Mouse (Mus musculus) spleen, adult 18-20 months (tissue): ENCODE measurements around the gene Rab11fip5.

Source experiments
- DNase-seq, 2 experiments: peaks; one replicate each; pipeline ENCODE4 v3.0.0; 2022; ENCODE audit warnings: mixed read lengths in 2 of 2

Rab11fip5 gene

DNA sequence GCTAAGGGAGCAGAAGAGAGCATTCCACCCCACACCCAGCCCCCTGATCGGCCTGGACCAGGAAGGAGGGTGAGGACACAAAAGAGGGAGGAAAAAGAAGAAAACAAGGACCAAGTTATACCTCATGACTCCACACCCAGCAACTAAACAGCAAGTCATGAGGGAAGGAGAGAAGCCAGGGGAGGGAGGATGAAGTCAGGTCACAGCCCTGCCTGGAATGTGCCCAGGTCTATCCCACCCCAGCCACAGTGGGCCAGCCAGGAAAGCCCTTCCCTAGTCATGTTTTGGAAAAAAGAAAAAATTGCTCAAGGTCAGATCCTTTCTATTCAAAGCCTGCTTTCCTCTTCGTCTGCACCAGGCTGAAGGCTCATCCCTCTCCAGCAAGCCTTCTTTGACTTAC lies 1.9 kb downstream of the Rab11fip5 start:
- no peak for DNase-seq

DNA sequence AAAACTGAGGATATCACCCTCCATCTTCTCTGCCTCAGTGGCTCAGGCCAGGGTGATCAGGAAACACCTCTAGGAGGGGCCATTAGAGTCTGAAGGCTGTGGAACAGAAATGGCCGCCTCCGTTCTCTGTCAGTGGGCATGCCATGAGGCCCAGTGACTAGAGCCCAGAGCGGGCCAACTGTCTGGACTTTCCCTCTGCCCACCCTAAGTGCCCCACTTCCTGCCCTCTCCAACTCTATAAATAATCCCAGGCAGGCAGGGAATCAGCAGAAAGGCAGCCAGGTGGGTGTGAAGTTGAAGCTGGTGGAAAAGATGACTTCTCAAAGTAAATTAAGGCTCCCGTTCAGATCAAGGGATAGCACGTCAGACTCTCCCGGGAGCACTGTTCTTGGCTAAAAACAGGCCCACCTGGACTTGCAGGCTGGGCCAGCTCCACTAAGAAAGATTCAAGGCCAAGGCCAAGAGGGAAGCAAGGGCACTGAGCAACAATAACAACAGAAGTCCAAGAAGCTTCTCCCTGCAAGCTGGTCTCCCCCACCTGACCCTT lies 2.5 kb downstream of the Rab11fip5 start:
- DNase-seq = no peak

DNA sequence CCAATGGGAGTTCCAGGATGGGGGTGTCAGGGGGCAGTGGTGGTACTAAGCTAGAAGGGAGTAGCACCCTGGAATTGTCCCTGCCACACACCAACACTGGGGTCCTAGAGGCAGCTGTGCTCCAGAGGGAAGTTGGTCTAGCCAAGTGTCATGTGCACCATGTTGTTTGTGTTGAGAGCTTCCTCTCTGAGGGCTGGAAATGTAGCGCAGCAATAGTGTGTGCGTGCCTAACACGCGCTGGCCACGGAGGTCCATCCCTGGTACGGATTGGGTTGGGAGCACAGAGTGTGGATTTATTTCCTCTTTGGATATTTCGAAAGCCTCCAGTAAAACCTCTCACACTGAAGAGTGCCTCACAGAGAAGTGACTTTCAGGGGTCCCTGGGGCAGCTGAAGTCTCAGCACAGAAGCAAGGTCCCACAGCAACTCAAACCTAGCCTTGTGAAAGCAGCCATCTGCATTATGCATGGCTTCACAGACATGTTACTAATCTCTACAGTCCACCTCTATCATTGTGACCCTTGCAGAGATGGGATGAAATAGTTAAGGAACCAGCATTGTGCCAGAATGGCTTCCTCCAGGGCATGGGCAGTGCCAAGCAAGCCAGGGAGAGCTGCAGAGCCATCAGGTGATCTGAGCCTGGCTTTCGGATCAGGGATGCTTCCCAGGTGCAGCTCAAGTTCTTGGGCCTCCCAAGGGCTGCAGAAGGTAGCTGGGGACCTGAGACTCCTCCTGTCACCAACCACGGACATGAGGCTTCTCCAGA lies 3.6 kb downstream of the Rab11fip5 start:
- no peak for DNase-seq

DNA sequence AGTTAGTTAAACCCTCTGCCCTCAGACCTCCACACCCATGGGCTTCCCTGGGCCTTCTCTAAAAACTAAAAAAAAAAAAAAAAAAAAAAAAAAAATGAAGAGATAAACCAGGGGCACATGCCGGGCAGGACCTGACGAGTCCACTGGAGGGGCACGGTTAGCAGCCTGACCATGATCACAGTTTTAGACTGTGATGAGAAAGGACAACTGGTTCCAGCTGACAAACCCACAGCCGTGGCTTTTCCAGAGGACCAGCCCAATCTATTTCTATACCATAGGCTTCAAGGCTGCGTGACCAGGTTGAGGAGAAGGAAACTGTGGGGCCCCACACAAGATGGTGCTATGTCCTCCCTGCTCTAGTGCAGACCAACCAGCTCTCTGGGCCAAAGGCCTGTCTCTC lies 4.4 kb downstream of the Rab11fip5 start:
- no peak for DNase-seq

DNA sequence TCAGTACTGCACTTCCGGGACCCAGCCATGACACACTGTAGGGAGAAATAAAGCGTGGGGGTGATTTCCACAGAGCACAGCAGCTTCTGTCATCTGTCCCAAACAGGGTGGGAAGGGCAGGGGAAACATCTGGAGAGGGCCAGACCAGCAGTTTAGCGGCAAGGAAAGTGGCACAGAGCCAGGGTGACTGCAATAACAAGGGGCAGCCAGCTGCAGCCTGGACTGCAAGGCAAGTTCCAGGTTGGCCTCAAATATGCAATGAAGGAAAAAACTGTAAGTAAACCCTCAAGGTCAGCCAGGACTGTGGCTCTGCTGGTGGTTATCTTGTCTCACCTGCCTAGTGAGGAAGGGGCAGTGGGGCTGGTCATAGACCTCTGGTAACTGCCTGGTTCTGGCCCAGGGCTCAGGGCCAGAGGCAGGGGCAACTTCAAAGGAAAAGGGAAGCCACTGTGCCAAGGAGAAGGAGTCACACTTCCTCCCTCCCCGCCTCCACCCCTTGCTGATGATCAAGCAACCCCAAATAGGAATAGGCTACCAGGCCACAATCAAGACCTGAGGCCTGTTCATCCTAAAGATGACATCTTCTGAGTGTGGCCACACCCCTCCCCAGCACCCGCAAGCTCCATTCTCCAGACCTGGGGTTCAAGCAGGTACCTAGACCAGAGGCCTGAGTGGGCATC lies 5.1 kb downstream of the Rab11fip5 start:
- DNase-seq = no peak

DNA sequence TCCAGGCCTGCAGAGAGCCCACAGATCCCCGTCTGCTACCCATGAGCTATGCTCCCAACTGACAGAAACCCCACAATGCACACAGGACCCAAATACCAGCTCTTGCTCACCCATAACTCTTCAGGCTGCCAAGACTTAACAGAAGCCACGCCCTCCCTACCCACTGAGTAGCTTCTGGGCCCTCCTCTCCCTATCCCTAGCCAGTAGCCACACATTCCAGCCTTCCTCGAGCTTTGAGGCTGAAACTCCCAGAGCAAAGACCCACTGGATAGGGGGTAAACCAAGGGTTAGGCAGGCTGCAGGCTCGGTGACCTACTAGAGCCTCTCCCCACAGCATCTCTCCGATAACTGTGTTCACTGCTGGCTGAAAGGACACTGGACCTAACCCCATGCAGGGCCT lies 5.7 kb downstream of the Rab11fip5 start:
- DNase-seq = no peak

DNA sequence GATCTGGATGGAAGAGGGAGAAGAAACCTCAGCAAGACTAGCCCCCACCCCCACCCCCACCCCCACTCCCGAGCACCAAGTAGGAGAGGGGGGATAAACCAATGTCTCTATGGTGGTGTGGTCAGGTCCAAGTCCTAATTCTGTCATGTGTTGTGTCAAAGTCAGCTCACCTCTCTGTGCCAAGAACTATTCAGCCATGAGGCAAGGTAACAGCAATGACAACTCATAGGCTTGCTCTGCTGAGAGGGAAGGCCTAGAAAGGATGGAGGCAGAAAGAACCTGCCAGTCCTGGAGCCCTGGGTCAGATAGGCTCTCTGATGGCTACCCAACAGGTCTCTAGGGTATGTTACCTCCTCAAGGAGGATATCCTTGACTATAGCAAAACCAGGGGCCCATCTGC lies 6.3 kb downstream of the Rab11fip5 start:
- no peak for DNase-seq

DNA sequence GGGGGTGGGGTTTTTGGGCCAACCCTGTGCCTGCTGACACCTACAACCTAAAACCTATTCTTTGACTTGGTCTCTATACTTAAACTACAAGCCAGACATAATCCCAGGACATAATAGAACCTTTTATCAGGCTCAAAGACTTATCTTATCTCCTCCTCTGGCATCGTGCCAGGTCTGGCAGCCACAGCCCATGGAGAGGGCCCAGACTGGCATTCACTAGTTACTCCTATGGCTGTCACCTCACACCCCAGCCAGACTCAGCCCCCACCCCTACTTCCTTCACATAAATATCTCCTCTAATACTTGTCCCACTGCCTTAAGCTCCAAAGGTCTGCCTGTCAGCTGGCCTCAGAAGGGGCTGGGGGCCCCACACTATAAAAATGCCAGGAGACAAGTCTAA lies 8.0 kb downstream of the Rab11fip5 start:
- no peak for DNase-seq

DNA sequence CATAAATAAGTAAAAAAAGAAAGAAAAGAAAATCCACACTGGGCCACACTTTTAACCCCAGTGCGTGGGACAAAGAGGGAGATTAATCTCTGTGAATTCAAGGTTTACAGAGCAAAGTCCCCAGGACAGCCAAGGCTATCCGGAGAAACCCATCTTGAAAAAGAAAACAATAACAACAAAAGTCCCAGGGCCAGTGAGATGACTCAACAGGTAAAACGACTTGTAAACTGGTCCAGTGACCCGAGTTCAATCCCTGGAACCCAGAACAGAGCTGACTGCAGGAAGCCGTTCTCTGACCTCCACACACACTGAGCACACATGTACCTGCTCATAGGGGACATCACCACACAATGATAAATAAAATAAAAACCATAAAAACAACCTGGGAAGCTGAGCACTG lies 10.0 kb downstream of the Rab11fip5 start:
- no peak for DNase-seq

DNA sequence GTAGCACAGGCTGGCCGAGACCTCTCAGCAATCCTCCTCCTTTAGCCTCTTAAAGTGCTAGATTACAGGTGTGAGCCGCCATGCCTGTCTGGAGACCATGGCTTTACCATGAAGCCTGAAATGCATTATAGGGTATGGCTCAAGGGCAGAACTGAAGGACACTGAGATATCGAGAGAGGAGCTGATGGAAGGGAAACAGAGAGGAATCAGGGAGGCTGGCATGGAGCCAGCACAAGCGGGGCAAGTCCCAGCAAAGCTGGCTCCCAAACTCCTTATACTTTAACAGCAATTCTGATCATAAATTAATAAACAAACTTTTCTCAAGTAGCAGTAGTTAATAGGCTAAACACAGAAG lies 10.6 kb downstream of the Rab11fip5 start:
- no peak for DNase-seq

DNA sequence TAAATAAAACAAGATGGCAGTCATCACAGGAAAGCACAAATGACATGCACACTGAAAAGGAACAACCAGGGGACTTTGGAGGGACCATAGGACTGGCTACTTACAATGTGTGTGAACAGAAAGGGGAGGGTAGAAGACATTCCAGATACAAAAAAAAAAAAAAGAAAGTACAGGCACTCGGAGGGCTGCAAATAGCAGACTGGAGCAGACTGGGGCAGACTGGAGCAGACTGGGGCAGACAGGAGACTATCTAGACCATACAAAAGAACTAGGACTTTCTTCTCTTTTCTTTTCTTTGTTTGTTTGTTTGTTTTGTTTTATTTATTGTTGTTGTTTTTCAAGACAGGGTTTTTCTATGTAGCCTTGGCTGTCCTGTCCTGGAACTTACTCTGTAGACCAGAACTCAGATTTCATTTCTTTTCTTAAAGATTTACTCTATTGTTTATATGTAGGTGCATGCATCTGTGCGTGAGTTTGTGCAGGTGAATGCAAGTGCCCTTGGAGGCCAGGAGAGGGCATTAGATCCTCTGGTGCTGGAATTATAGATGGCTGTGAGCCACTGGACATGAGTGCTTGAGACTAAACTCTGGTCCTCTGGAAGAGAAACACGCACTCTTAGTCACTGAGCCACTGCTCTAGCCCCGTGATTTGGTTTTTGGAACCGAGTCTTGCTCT lies 11.1 kb downstream of the Rab11fip5 start:
- DNase-seq = no peak

DNA sequence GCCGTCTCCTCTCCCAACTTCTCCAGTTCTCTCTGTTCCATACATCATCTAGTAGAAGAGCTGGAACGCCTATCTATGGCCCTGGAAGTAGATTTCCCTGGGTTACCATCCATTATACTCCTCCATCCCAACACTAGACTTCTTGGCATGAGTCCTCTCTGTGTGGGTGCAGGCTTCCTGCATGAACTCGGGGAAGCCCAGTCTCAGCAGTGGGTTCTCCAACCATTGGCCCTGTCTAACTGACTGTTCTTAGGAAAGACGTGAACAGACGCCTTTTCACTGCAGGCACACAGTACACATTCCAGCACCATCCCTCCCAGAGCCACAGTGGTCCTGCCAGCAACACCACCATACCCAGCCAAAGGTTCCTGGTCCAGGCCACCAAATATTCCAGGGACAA lies 11.8 kb downstream of the Rab11fip5 start:
- DNase-seq = no peak

DNA sequence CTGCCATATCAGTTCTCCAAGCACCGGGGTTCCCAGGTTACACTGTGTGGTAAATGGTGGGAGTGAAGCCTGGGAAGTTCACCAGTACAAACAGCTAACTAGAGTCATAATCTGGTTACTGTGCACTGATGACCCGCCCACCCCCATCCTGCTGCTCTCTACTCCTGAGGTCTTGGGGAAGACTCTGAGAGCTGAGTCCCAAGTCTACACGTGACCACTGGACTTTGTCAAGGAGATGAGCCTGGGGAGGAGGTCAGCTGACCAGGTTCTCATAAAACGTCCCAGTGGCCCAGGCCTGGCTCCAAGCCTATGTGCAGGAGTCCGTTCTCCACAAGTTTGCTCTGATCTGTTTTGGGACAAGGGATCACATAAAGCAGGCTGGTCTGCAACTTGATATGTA lies 14.1 kb downstream of the Rab11fip5 start:
- no peak for DNase-seq

DNA sequence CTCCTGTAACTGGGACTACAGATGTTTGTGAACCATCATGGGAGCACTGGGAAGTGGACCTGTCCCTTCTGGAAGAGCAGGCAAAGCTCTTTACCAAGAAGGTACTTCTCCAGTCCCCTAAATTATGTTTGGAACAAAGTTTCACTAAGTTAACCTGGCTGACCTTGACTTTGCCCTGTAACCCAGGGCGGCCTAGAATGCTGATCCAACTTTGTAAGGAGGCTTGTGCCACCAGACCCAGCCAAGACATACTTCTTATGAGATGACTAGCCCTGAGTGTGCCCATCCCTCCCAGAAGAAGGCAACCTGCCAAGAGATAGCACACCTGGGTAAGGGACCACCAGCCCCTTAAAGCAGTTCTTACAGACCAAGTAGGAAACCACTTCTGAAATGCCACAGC lies 15.6 kb downstream of the Rab11fip5 start:
- no peak for DNase-seq

DNA sequence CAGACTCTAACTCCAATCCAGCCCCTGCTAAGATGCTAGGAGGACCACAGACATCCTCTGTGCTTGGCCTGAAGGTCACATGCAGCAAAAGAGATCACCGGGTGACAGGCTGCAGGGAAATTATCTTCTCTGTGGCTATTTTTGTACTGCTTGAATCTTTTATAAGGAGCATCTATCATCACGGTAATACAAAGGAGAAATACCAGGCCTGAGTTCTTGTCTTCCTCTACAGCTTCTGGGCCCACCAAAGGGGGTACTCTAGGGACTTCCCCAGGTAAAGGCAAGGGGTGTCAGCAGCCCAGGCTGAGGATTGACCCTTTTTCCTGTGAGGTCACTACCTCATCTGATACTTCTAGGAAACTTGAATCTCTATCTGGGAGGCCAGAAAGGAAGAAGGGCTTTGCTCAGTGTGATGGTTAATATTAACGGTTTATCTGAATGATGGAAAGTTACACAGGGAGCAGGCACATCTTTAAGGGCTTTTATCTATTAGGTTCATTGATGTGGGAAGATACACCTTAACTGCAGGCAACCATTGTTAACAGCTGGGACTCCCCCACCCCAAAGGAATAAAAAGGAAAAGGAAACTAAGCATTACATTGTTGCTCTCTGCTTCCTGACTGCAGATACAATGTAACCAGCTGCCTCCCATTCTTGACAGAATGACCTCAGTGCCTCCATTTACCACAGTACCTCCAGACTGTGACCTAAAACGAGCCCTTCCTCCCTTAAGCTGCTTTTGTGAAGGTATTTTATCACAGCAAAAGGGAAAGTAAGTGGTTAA lies 17.6 kb downstream of the Rab11fip5 start:
- DNase-seq = no peak

DNA sequence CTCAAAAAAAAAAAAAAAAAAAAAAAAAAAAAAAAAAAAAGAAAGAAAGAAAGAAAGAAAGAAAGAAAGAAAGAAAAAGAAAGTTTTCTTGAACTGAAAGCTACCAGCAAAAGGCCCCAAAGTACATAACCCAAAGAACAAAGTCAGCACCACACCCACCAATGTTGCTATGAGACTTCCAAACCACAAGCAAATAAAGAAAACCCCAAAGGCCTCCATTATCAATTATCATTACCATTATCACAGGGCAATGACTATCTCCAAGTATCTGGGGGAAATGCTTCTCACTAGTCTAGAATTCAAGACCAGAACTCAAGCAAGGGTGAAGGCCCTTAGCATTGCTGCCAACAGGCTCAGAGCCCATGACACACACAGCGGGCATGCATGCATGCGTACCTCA lies 18.7 kb downstream of the Rab11fip5 start:
- DNase-seq = no peak

DNA sequence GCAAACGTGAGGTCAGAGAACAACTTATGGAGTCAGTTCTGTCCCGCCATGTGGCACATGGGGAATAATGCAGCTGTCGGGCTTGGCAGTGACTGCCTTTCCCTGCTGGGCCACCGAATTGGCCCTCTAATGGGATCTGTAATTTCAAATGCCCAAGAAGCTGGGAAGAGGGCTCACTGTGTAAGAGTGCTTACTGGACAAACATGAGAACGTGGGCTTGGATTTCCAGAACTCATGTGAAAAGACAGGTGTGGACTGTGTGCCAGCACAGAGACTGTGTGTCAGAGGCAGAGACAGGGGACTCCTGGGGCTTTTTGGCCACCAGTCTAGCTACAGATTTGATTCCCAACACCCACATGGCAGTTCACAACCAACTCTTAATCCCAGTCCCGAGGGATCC lies 19.7 kb downstream of the Rab11fip5 start:
- DNase-seq = no peak

DNA sequence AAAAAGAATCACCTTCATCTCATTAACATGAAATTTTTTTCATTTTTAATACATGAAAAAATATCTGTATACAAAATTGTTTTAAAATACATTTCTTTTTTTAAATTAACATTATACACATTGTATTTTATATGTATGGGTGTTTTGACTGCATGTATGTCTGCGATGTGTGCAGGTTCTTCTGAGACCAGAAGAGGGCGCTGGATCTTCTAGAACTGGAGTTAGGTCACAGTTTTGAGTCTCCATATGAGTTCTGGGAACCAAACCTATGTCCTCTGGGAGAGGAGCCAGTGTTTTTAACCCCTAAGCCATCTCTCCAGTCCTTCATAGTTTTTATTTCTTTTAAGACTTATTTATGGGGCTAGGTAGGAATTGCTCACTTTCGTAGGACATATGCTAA lies 20.7 kb downstream of the Rab11fip5 start:
- no peak for DNase-seq

DNA sequence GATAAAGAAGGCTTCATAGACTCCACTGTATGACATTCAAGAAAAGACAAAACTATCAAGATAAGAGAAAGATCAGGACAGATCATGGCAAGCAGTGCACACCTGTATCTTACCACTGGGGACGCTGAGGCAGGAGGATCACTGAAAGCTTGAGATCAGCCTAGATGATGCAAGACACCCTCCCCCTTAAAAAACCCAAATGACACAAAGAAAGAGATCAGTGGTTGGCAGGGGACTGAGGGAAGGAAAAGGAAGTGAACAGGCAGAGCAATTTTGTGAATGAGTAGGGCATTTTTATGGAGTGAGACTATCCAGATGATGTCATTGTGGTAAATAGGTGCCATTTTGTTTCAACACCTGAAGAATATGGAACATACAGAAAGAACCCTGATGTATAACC lies 24.3 kb downstream of the Rab11fip5 start:
- no peak for DNase-seq

DNA sequence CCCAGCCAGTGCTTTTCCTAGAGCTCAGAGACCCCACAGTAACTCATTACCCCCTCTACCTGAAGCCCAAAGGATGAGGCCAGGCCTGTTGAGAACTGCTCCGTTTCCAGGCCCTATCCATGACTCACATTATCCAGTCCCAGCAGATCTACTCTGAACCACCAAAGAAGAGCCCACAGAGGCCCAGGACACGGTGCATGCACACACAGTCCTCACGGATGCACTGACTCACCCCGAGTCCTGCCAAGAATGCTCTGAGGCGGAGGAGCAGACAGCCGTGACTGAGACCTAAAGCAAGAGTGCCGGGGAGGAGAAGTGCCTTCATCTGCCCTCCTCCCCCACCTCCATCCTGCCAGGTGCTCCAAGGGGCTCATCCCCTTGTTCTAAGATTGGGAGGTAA lies 25.2 kb downstream of the Rab11fip5 start:
- DNase-seq = no peak

DNA sequence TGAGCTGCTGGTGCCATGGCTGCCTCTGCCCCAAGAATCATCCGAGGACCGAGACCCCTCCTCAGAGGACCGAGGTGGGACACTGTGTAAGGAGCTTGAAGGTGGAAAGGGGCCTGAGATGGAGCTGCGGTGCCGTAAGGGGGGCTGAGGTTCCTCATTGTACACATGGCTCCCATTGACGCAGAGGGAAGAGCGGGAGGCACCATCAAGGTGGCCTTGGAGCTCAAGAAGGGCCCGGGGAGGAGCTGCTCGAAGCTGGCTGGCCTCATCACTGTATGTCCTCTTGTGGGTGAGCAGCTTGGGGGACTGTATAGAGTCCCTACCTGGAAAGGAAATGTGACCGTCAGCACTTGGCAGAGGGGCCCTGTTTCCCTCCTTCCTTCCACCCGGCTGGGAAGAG lies 26.3 kb downstream of the Rab11fip5 start:
- DNase-seq = no peak

DNA sequence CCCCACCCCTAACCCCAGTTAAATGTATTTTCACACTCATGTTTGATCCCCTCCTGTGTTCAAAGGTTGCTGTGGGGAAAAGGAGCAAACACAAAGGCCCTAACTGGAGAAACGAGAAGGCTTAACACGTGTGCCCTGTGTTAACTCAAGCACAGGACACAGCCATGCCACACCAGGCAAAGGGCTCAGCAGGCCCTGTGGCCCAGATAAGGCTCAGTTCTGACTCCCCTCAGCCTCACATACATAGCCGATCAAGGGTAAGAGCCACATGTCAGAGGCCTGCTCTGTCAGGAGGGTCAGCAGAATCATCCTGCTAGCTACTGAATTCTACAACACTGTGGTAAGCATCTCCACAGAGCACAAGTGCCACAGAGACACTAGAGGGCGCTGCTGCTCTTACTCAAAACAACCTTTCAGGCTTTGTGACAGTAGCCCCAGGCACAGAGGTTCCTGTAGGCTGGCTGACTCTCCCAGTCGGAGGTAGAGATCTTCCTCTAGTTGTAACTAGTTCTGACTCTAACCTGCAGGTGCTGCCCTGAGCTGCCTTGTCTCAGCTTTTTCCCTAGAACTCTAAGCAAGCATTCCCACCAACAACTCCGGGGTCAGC lies 28.3 kb downstream of the Rab11fip5 start:
- DNase-seq = peak; percentile 55 to 77

DNA sequence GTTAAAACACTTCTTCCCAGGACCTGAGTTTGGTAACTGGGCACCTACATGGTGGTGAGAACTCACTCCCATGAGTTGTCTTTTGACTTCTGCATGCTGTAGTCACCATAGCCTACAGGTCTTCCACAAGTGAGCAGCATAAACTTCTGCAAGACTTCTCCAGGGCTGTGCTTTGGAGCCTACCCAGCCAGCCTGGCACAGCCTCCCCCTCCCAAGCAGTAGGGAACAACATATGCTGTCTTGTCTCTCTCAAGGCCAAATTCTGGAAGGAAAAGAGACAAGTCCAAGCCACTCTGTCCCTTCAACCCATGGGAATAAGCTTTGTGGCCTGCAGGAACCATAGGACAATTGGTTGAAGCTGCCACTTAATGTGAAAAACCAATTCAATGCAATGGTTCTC lies 29.5 kb downstream of the Rab11fip5 start:
- no peak for DNase-seq
